Mouse (Mus musculus): ENCODE results near the gene St6galnac1. TPM values are rescaled to one million over a fixed set of nuclear protein-coding genes. Genes with fewer than 3 reads are reported as not detected.
"Not testable (repeated sequence)": the region's sequence is repeated elsewhere in the genome, so short reads cannot be mapped to it uniquely, and the experiment has no call there.

The St6galnac1 gene
- polyA plus RNA-seq, 1 experiment from 2014 or later = not detected

GRCm38 (mm10) chr11:116749733-116750132 lies 25.6 kb downstream of the St6galnac1 start:
- no peak overlapping the region for H3K27ac ChIP-seq (replicated peaks)
- H3K9me3 ChIP-seq = no peaks in the 10 kb centered on the region
- no peak overlapping the region for H3K4me3 ChIP-seq
- DNase-seq (ENCODE audit: low spot score) = no peak
- no peaks in the 10 kb centered on the region for H3K27me3 ChIP-seq (replicated peaks; ENCODE audit: low read depth, poor library complexity, severe bottlenecking)
- 81% methylated on average over 8 of the region's 8 CpGs for WGBS
- H3K4me1 ChIP-seq = no peaks in the 10 kb centered on the region
- no peaks in the 10 kb centered on the region for H3K36me3 ChIP-seq (replicated peaks)

- not testable (repeated sequence) for H3K4me1 ChIP-seq; H3K36me3 ChIP-seq (replicated peaks); H3K27me3 ChIP-seq (replicated peaks; ENCODE audit: low read depth, poor library complexity, severe bottlenecking); H3K9me3 ChIP-seq; H3K27ac ChIP-seq (replicated peaks); H3K4me3 ChIP-seq; DNase-seq (ENCODE audit: low spot score)
- 78% methylated on average over 2 of the region's 2 CpGs for WGBS
Measured at GRCm38 (mm10) chr11:116748692-116749091, 26.6 kb downstream of the St6galnac1 start.

- not testable (repeated sequence) for H3K27ac ChIP-seq (replicated peaks); H3K36me3 ChIP-seq (replicated peaks); DNase-seq (ENCODE audit: low spot score); H3K4me1 ChIP-seq; H3K4me3 ChIP-seq; H3K27me3 ChIP-seq (replicated peaks; ENCODE audit: low read depth, poor library complexity, severe bottlenecking); H3K9me3 ChIP-seq
- WGBS = 97% methylated on average over 3 of the region's 3 CpGs
Measured at GRCm38 (mm10) chr11:116746822-116747221, 28.5 kb downstream of the St6galnac1 start.

- 79% methylated on average over 2 of the region's 2 CpGs for WGBS
- DNase-seq (ENCODE audit: low spot score) = not testable (repeated sequence)
Measured at GRCm38 (mm10) chr11:116745457-116745856, 29.9 kb downstream of the St6galnac1 start.

GRCm38 (mm10) chr11:116738411-116738810 lies 36.9 kb downstream of the St6galnac1 start:
- Histone ChIP-seq H3K4me3 (no peak overlapping the region), H3K27me3 (replicated peaks; ENCODE audit: low read depth, poor library complexity, severe bottlenecking) (no peaks in the 10 kb centered on the region), H3K9me3 (0 out of 2 replicates have a peak, but pooled peaks cover 6% of the 10 kb centered on the region), H3K27ac (replicated peaks) (no peak overlapping the region), H3K36me3 (replicated peaks) (no peaks in the 10 kb centered on the region), H3K4me1 (no peaks in the 10 kb centered on the region)
- WGBS = 47% methylated on average over 11 of the region's 11 CpGs
- peak; percentile 26 for DNase-seq (ENCODE audit: low spot score)

More at GRCm38 (mm10) chr11:116745457-116745856, 29.9 kb downstream of the St6galnac1 start:
- not testable (repeated sequence) for H3K27me3 ChIP-seq (replicated peaks; ENCODE audit: low read depth, poor library complexity, severe bottlenecking); H3K27ac ChIP-seq (replicated peaks); H3K9me3 ChIP-seq; H3K36me3 ChIP-seq (replicated peaks); H3K4me1 ChIP-seq; H3K4me3 ChIP-seq

- 87% methylated on average over 4 of the region's 4 CpGs for WGBS
- 0 out of 2 replicates have a peak, but pooled peaks cover 6% of the 10 kb centered on the region for H3K9me3 ChIP-seq
- no peaks in the 10 kb centered on the region for H3K27me3 ChIP-seq (replicated peaks; ENCODE audit: low read depth, poor library complexity, severe bottlenecking)
- no peaks in the 10 kb centered on the region for H3K36me3 ChIP-seq (replicated peaks)
- H3K27ac ChIP-seq (replicated peaks) = no peak overlapping the region
- H3K4me3 ChIP-seq = no peak overlapping the region
- DNase-seq (ENCODE audit: low spot score) = no peak
- H3K4me1 ChIP-seq = no peaks in the 10 kb centered on the region
Measured at GRCm38 (mm10) chr11:116732536-116732935, 42.8 kb downstream of the St6galnac1 start.

- WGBS = 91% methylated on average over 6 of the region's 6 CpGs
- not testable (repeated sequence) for H3K27me3 ChIP-seq (replicated peaks; ENCODE audit: low read depth, poor library complexity, severe bottlenecking); H3K36me3 ChIP-seq (replicated peaks); DNase-seq (ENCODE audit: low spot score); H3K4me1 ChIP-seq; H3K9me3 ChIP-seq; H3K27ac ChIP-seq (replicated peaks); H3K4me3 ChIP-seq
Measured at GRCm38 (mm10) chr11:116731060-116731580, 44.2 kb downstream of the St6galnac1 start.

GRCm38 (mm10) chr11:116729276-116730008 lies 45.9 kb downstream of the St6galnac1 start:
- no peak overlapping the region for H3K4me3 ChIP-seq
- no peak for DNase-seq (ENCODE audit: low spot score)
- no peaks in the 10 kb centered on the region for H3K36me3 ChIP-seq (replicated peaks)
- no peaks in the 10 kb centered on the region for H3K9me3 ChIP-seq
- 88% methylated on average over 9 of the region's 9 CpGs for WGBS
- H3K27ac ChIP-seq (replicated peaks) = no peak overlapping the region
- peaks cover 12% of the 10 kb centered on the region for H3K4me1 ChIP-seq
- no peaks in the 10 kb centered on the region for H3K27me3 ChIP-seq (replicated peaks; ENCODE audit: low read depth, poor library complexity, severe bottlenecking)

- 88% methylated on average over 3 of the region's 3 CpGs for WGBS
- Histone ChIP-seq H3K27me3 (replicated peaks; ENCODE audit: low read depth, poor library complexity, severe bottlenecking) (no peaks in the 10 kb centered on the region), H3K27ac (replicated peaks) (no peak overlapping the region), H3K36me3 (replicated peaks) (no peaks in the 10 kb centered on the region), H3K4me1 (peaks cover 19% of the 10 kb centered on the region), H3K4me3 (no peak overlapping the region), H3K9me3 (no peaks in the 10 kb centered on the region)
- no peak for DNase-seq (ENCODE audit: low spot score)
Measured at GRCm38 (mm10) chr11:116726156-116726555, 49.2 kb downstream of the St6galnac1 start.

- Histone ChIP-seq H3K4me1 (peaks cover 19% of the 10 kb centered on the region), H3K27ac (replicated peaks) (peak overlapping the region; percentile 60; the same call in 1 of the 2 replicates), H3K4me3 (peak overlapping the region; percentile 37), H3K9me3 (no peaks in the 10 kb centered on the region), H3K36me3 (replicated peaks) (no peaks in the 10 kb centered on the region), H3K27me3 (replicated peaks; ENCODE audit: low read depth, poor library complexity, severe bottlenecking) (no peaks in the 10 kb centered on the region)
- WGBS = 47% methylated on average over 27 of the region's 27 CpGs
- peak; percentile 34 for DNase-seq (ENCODE audit: low spot score)
Measured at GRCm38 (mm10) chr11:116725031-116725948, 50.0 kb downstream of the St6galnac1 start.

GRCm38 (mm10) chr11:116723064-116723463 lies 52.2 kb downstream of the St6galnac1 start:
- no peak for DNase-seq (ENCODE audit: low spot score)
- WGBS = 84% methylated on average over 5 of the region's 5 CpGs
- Histone ChIP-seq H3K4me1 (peaks cover 19% of the 10 kb centered on the region), H3K27me3 (replicated peaks; ENCODE audit: low read depth, poor library complexity, severe bottlenecking) (no peaks in the 10 kb centered on the region), H3K36me3 (replicated peaks) (no peaks in the 10 kb centered on the region), H3K4me3 (no peak overlapping the region), H3K27ac (replicated peaks) (no peak overlapping the region), H3K9me3 (peaks cover 3% of the 10 kb centered on the region; the same call in 1 of the 2 replicates)

GRCm38 (mm10) chr11:116721548-116722271 lies 53.6 kb downstream of the St6galnac1 start:
- no peaks in the 10 kb centered on the region for H3K36me3 ChIP-seq (replicated peaks)
- no peak overlapping the region for H3K27ac ChIP-seq (replicated peaks)
- H3K4me1 ChIP-seq = peaks cover 15% of the 10 kb centered on the region
- H3K27me3 ChIP-seq (replicated peaks; ENCODE audit: low read depth, poor library complexity, severe bottlenecking) = no peaks in the 10 kb centered on the region
- H3K9me3 ChIP-seq = peaks cover 6% of the 10 kb centered on the region; the same call in 1 of the 2 replicates
- no peak for DNase-seq (ENCODE audit: low spot score)
- 73% methylated on average over 9 of the region's 9 CpGs for WGBS
- no peak overlapping the region for H3K4me3 ChIP-seq
